Mouse (Mus musculus) stomach, embryonic 16.5 days (tissue): ENCODE measurements around the gene Prelid1. TPM values are rescaled to one million over a fixed set of nuclear protein-coding genes. Genes with fewer than 3 reads are reported as not detected.

Source experiments
- ATAC-seq: fragments of 200-750 bp; cut with Nextera tagmentation; 2 replicates; pipeline ENCODE4 v1.8.0; 2017; ENCODE audit warnings: moderate number of reproducible peaks, moderate TSS enrichment; ENCODE audit not compliant: insufficient read depth, low FRiP score
- H3K27ac ChIP-seq: fragments of 300-500 bp; sonication (generic); 2 replicates; pipeline ENCODE4 v1.5.1; 2014; ENCODE audit warnings: low read length
- H3K27me3 ChIP-seq: fragments of 300-500 bp; sonication (generic); 2 replicates; pipeline ENCODE4 v1.6.1; 2014; ENCODE audit warnings: low read length, control low read depth, mixed read lengths; ENCODE audit not compliant: control insufficient read depth, insufficient read depth
- H3K36me3 ChIP-seq: fragments of 300-500 bp; sonication (generic); 2 replicates; pipeline ENCODE4 v1.6.1; 2014; ENCODE audit warnings: low read length; ENCODE audit not compliant: control insufficient read depth, insufficient read depth
- H3K4me1 ChIP-seq: fragments of 300-500 bp; sonication (generic); 2 replicates; pipeline ENCODE4 v1.6.1; 2014; ENCODE audit warnings: low read length, control low read depth, mixed read lengths; ENCODE audit not compliant: control insufficient read depth, insufficient read depth
- H3K4me2 ChIP-seq: fragments of 300-500 bp; sonication (generic); 2 replicates; pipeline ENCODE4 v1.6.1; 2014; ENCODE audit warnings: low read depth, low read length, mixed read lengths
- H3K4me3 ChIP-seq: fragments of 300-500 bp; sonication (generic); replicated peaks from 2 replicates; pipeline ENCODE4 v1.5.1; 2014; ENCODE audit warnings: mild to moderate bottlenecking, low read length
- H3K9ac ChIP-seq: fragments of 300-500 bp; sonication (generic); 2 replicates; pipeline ENCODE4 v1.6.1; 2014; ENCODE audit warnings: low read length
- H3K9me3 ChIP-seq: fragments of 300-500 bp; sonication (generic); replicated peaks from 2 replicates; pipeline ENCODE4 v1.6.1; 2016; ENCODE audit warnings: low read length, control low read depth; ENCODE audit not compliant: control insufficient read depth
- WGBS: fragments of 180-500 bp; shearing (Covaris S2); extraction: QIAGEN DNeasy Blood & Tissue Kit; methylation state at CpG from one replicate; pipeline ENCODE4 v1.1.7; 2014; 5-methylcytosine and 5-hydroxymethylcytosine counted together
- polyA plus RNA-seq: library from polyadenylated mRNA; unstranded; fragments of >200 nt; fragmentation: Nextera tagmentation; extraction: Ambion mirVana; gene quantifications from 2 replicates; pipeline ENCODE4 v1.2.1, GENCODE M21; 2015

Gene Prelid1
- polyA plus RNA-seq, 1 experiment from 2014 or later, result 444 TPM

DNA sequence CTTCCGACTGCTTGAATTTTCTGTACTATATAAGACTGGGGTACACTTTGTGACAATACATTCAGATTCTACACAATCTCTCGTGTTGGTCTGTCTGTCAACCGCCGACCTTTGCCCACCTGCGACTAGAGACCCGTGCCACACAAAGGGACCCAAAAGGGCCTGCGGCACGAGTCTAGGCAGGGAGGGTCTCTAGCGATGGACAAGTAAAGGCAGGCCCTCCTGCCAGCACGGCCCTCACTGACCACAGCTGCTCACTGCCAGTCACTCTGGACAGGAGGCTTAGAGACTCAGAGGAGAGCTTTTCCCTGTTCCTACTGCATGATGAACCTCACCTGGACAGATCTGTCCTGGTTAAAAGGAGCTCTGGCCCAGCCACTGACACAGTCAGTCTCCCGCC, 22.2 kb downstream of the Prelid1 start:
- no peaks in the 10 kb centered on the region for H3K4me1 ChIP-seq
- no peak overlapping the region for H3K4me3 ChIP-seq
- no peak overlapping the region for H3K27ac ChIP-seq
- no peaks in the 10 kb centered on the region for H3K9me3 ChIP-seq
- no peaks in the 10 kb centered on the region for H3K27me3 ChIP-seq
- ATAC-seq, result no peak
- no peak overlapping the region for H3K4me2 ChIP-seq
- H3K36me3 ChIP-seq, result peaks cover 16% of the 10 kb centered on the region
- WGBS, result 25% methylated on average over 11 of the region's 11 CpGs
- no peak overlapping the region for H3K9ac ChIP-seq

- no peaks in the 10 kb centered on the region for H3K4me1 ChIP-seq
- H3K4me2 ChIP-seq, result no peak overlapping the region
- H3K27ac ChIP-seq, result no peak overlapping the region
- H3K9me3 ChIP-seq, result no peaks in the 10 kb centered on the region
- 80% methylated on average over 7 of the region's 7 CpGs for WGBS
- ATAC-seq, result no peak
- peaks cover 30% of the 10 kb centered on the region for H3K36me3 ChIP-seq
- H3K4me3 ChIP-seq, result no peak overlapping the region
- H3K9ac ChIP-seq, result no peak overlapping the region
- no peaks in the 10 kb centered on the region for H3K27me3 ChIP-seq
Measured at GRCm38 (mm10) chr13:55344286-55344685, 24.0 kb downstream of the Prelid1 start.

DNA sequence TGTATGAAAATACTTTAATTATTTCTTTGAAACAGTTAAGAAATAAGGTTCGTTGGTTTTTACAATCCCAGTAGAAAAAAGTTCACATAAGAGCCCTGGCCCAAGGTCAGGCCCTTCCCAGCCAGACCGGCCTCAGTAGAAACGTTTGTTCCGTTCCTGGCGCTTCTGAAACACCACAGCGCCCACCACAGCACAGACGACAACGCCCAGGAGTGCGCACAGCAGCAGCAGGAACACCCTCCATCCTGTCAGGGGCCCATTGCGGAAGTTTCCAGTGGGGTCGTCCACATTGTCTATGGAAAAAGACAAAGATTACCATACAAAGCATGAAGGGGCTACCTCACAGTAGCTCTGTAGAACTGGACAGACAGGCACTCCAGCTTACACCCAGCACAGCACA, 26.4 kb downstream of the Prelid1 start:
- H3K9ac ChIP-seq, result no peak overlapping the region
- H3K4me1 ChIP-seq, result no peaks in the 10 kb centered on the region
- ATAC-seq, result no peak
- no peaks in the 10 kb centered on the region for H3K27me3 ChIP-seq
- no peak overlapping the region for H3K27ac ChIP-seq
- no peak overlapping the region for H3K4me3 ChIP-seq
- no peaks in the 10 kb centered on the region for H3K9me3 ChIP-seq
- no peak overlapping the region for H3K4me2 ChIP-seq
- 82% methylated on average over 11 of the region's 11 CpGs for WGBS
- peaks cover 36% of the 10 kb centered on the region for H3K36me3 ChIP-seq

GRCm38 (mm10) chr13:55361145-55361544, 40.8 kb downstream of the Prelid1 start:
- no peaks in the 10 kb centered on the region for H3K9me3 ChIP-seq
- peak overlapping the region; percentile 96 for H3K9ac ChIP-seq
- peak overlapping the region; percentile 99 for H3K4me3 ChIP-seq
- H3K27ac ChIP-seq, result no peak overlapping the region
- no peak for ATAC-seq
- no peaks in the 10 kb centered on the region for H3K27me3 ChIP-seq
- H3K4me1 ChIP-seq, result peaks cover 14% of the 10 kb centered on the region
- peaks cover 16% of the 10 kb centered on the region; the same call in 1 of the 2 replicates for H3K36me3 ChIP-seq
- peak overlapping the region; percentile 77 for H3K4me2 ChIP-seq

DNA sequence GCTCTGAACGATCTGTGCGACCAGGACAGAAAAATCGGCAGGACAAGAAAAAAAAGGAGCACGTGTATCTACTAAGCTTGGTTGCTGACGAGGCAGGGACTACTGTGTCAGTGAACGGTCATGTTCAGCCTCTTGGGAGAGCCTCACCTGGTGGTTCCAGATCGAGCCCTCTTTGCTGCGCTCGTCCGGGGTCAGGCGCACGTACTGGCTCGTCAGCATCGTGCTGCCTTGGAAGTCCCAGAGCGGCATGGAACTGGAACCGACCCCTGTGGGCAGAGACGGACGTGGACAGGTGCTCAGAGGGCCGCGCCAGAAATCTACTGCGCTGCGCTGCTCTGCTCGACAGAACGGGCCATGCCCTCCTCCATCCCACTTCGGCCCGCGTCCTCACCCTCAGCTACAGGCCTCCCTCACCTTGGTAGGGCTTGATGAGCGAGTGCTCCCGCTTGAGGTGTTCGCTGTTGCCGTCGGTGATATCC, 41.7 kb downstream of the Prelid1 start:
- H3K27me3 ChIP-seq, result no peaks in the 10 kb centered on the region
- H3K4me3 ChIP-seq, result peak overlapping the region; percentile 99
- peak overlapping the region; percentile 96 for H3K9ac ChIP-seq
- no peaks in the 10 kb centered on the region for H3K9me3 ChIP-seq
- H3K4me1 ChIP-seq, result peaks cover 14% of the 10 kb centered on the region
- 1% methylated on average over 32 of the region's 32 CpGs for WGBS
- H3K36me3 ChIP-seq, result peaks cover 15% of the 10 kb centered on the region; the same call in 1 of the 2 replicates
- H3K27ac ChIP-seq, result peak overlapping the region; percentile 97
- ATAC-seq, result peak; percentile 31
- H3K4me2 ChIP-seq, result peak overlapping the region; percentile 77

DNA sequence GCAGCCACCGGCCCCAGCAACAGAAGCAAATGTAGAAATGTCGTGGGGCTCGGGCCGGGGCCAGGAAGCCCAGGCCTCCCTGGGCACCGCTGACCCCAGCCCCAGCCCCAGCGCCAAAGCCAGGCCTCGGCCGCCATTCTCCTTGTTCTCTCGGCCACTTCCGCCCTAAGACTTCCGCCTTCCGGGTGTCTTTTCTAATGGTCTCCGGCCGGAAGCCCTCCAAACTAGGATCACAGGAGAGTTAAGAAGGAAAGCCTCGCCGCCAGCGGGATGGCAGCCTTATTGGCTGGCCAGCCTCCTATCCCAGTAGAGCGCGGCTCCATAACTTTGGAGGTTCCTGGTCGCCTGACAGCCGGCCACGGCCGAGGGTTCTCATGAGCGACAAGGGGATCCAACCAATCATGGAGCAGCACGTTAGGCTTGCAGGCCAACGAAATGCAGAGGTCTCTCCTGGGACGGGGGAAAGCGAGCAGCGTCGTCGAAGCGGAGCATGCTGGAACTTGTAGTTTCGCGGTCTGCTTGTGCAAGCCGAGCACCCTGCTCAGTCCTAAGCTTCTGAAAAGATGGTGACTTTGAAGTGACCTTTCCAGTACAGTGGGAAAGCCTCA, 42.3 kb downstream of the Prelid1 start, which contains the start of gene Lman2:
Gene Lman2, minus strand, starts transcription at position 331 of the 608 bp plus-strand sequence.
- Histone ChIP-seq H3K36me3 (peaks cover 12% of the 10 kb centered on the region; the same call in 1 of the 2 replicates), H3K27me3 (no peaks in the 10 kb centered on the region), H3K4me1 (peaks cover 14% of the 10 kb centered on the region), H3K9ac (peak within 1 kb of the TSS; percentile 96), H3K4me3 (peak within 1 kb of the TSS; percentile 99), H3K9me3 (no peaks in the 10 kb centered on the region), H3K27ac (peak within 1 kb of the TSS; percentile 97), H3K4me2 (peak within 1 kb of the TSS; percentile 77)
- WGBS, result under 1% methylated on average over 35 of the region's 35 CpGs
- peak; percentile 99 for ATAC-seq

DNA sequence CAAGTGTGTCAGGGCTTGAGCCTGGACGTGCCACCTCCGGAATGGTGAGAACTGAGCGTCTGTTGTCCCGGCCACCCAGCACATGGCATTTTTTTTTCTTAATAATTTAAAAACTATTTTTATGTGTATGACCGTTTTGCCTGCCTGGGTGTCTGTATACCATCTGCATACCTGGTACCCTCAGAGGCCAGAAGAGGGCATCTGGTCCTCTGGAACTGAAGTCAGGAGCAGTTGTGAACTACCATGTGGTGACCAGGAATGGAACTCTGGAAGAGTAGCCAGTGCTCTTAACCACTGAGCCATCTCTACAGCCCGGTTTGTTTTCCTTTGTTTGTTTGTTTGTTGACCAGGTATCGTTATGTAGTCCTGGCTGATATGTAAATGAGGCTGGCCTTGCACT, 48.1 kb downstream of the Prelid1 start:
- Histone ChIP-seq H3K4me3 (no peak overlapping the region), H3K27me3 (no peaks in the 10 kb centered on the region), H3K27ac (no peak overlapping the region), H3K9me3 (no peaks in the 10 kb centered on the region), H3K9ac (no peak overlapping the region), H3K4me2 (no peak overlapping the region), H3K4me1 (peaks cover 3% of the 10 kb centered on the region; the same call in 1 of the 2 replicates), H3K36me3 (no peaks in the 10 kb centered on the region)
- ATAC-seq, result no peak
- 67% methylated on average over 7 of the region's 7 CpGs for WGBS

DNA sequence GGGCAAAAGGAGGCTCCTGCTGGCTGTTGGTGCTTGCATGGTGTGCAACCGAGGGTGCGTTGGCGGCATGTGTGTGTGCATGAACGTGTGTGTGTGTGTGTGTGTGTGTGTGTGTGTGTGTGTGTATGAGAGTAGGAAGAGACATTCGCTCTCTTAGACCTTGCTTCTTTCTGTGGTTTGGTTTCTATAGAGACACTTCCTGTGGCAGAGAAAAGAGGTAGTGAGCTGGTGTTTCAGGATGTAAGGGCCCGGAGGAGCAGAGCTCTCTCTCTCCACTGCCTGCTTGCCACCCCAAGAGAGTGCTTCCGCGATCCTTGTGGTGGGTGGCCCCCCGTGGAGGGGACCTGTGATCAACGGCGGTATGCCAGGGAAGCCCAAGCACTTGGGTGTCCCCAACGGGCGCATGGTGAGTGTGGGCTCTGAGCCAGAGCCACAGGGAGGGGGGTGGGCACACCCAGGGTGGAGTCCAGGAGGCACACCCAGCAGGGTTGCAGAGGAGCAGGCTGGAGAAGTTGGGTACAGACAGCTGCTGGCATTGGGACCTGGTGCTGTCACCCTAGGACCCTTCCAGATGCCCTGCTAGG, 49.3 kb downstream of the Prelid1 start, which contains the start of gene Rgs14:
Gene Rgs14, plus strand, starts transcription at position 202 of the 584 bp plus-strand sequence.
- peaks cover 3% of the 10 kb centered on the region; the same call in 1 of the 2 replicates for H3K4me1 ChIP-seq
- 51% methylated on average over 13 of the region's 13 CpGs for WGBS
- no peak for ATAC-seq
- no peak within 1 kb of the TSS; the same call in 1 of the 2 replicates for H3K27ac ChIP-seq
- H3K36me3 ChIP-seq, result no peaks in the 10 kb centered on the region
- no peaks in the 10 kb centered on the region for H3K27me3 ChIP-seq
- H3K9me3 ChIP-seq, result no peaks in the 10 kb centered on the region
- H3K4me3 ChIP-seq, result peak within 1 kb of the TSS; percentile 20
- H3K9ac ChIP-seq, result peak within 1 kb of the TSS; percentile 37; the same call in 1 of the 2 replicates
- H3K4me2 ChIP-seq, result no peak within 1 kb of the TSS

- no peak for ATAC-seq
- peaks cover 3% of the 10 kb centered on the region; the same call in 1 of the 2 replicates for H3K4me1 ChIP-seq
- H3K4me3 ChIP-seq, result peak overlapping the region; percentile 20; the same call in 1 of the 2 replicates
- H3K27me3 ChIP-seq, result no peaks in the 10 kb centered on the region
- no peak overlapping the region for H3K4me2 ChIP-seq
- H3K9me3 ChIP-seq, result no peaks in the 10 kb centered on the region
- no peaks in the 10 kb centered on the region for H3K36me3 ChIP-seq
- WGBS, result 56% methylated on average over 3 of the region's 3 CpGs
- H3K27ac ChIP-seq, result no peak overlapping the region
- no peak overlapping the region for H3K9ac ChIP-seq
Measured at GRCm38 (mm10) chr13:55370234-55370633, 49.9 kb downstream of the Prelid1 start.
